Mouse (Mus musculus) erythroblast, embryonic 14.5 days (primary cell): ENCODE data around the gene Nsmce4a.

ENCODE experiments used
- GATA1 ChIP-seq: IDR thresholded peaks from 2 replicates; pipeline ENCODE4 v1.6.1; 2012; ENCODE audit warnings: low read length, inconsistent platforms, mixed read lengths
- TAL1 ChIP-seq: IDR thresholded peaks from 3 replicates; pipeline ENCODE4 v1.6.1; 2012; ENCODE audit warnings: low read length, inconsistent platforms, mixed read lengths

- no peak for TF ChIP-seq GATA1
- no peak for TF ChIP-seq TAL1
Observed at GRCm38 (mm10) chr7:130492026-130492425, 80.9 kb downstream of the Nsmce4a start.
